Mouse (Mus musculus): Measurements from ENCODE around the gene BC028528.

DNA sequence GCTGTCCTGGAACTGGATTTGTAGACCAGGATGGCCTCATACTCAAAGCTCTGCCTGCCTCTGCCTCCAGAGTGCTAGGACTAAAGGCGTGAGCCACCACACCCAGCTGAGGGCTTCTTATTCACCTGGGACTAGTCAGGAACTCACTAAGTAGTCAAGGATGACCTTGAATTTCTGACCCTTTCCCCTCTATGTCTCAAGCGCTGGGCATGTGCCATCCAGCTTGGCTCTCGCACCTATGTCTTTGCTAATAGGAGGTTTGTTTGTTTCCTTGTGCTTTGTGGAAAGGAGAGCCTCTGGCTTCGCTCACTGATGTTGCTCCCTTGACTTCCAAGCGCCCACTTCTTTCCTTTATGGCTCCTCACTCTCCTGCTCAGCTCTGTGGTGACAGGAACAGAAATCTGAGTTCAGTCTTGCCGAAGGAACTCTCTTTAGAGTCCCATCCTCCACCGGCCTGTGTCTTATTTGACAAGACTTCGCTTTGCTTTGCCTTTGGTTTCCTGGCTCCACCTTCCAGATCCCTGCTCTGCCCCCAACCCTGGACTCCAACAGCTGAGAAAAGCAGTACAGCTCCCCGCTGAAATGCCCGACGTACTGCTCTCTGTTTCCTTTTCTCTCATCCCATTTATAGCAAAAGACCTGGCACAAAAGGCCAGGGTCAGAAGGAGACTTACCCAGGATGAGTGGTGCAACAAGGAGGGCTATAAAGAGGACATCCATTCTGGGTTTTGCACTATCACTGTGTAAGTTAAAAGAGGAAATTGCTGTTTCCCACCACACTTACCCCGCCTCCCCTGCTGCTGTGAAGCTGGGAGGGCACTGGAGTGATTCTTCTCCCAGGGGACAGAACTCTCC, at the start of gene BC028528:
- TF ChIP-seq E2F4 (IDR thresholded peaks at IDR 0.05; ENCODE audit: insufficient replicate concordance, low read depth, low read length) (no peak; the same call in 1 of the 2 replicates), CTCF (conservative IDR thresholded peaks at IDR 0.05 in 1 of 2, IDR thresholded peaks at IDR 0.05 in 1 of 2; ENCODE audit: low read depth in 2 of 2, low read length in 2 of 2) (no peak), MAFK (IDR thresholded peaks at IDR 0.05; ENCODE audit: insufficient replicate concordance, low read length) (no peak), POLR2A (IDR thresholded peaks at IDR 0.05; ENCODE audit: low read depth, low read length) (peak; percentile 59), JUND (conservative IDR thresholded peaks at IDR 0.05; ENCODE audit: low read depth, low read length) (no peak), MAZ (IDR thresholded peaks at IDR 0.05; ENCODE audit: low read depth, low read length) (no peak)

All from CH12.LX (cell line).